Mouse (Mus musculus) midbrain, embryonic 11.5 days (tissue): ENCODE results near the gene Klhl40. TPM values are rescaled to one million over a fixed set of nuclear protein-coding genes. Genes with fewer than 3 reads are reported as not detected.

Source experiments
- ATAC-seq: fragments of 200-750 bp; cut with Nextera tagmentation; 2 replicates; pipeline ENCODE4 v1.8.0; 2017; ENCODE audit warnings: moderate TSS enrichment, moderate library complexity; ENCODE audit not compliant: low FRiP score
- DNase-seq: peaks from one replicate; pipeline ENCODE4 v3.0.0; 2015; ENCODE audit warnings: low spot score; ENCODE audit errors: missing footprints
- H3K27ac ChIP-seq: fragments of 300-500 bp; sonication (generic); 2 replicates; pipeline ENCODE4 v1.5.1; 2014; ENCODE audit warnings: low read depth, low read length
- H3K27me3 ChIP-seq: fragments of 300-500 bp; sonication (generic); 2 replicates; pipeline ENCODE4 v1.6.1; 2014; ENCODE audit warnings: mild to moderate bottlenecking, low read length, moderate library complexity, mixed read lengths; ENCODE audit not compliant: control insufficient read depth, insufficient read depth
- H3K36me3 ChIP-seq: fragments of 300-500 bp; sonication (generic); 2 replicates; pipeline ENCODE4 v1.6.1; 2014; ENCODE audit warnings: mild to moderate bottlenecking, low read length, moderate library complexity, mixed read lengths; ENCODE audit not compliant: control insufficient read depth, insufficient read depth
- H3K4me1 ChIP-seq: fragments of 300-500 bp; sonication (generic); 2 replicates; pipeline ENCODE4 v1.6.1; 2014; ENCODE audit warnings: low read length; ENCODE audit not compliant: control insufficient read depth, insufficient read depth
- H3K4me2 ChIP-seq: fragments of 300-500 bp; sonication (generic); 2 replicates; pipeline ENCODE4 v1.6.1; 2014; ENCODE audit warnings: mild to moderate bottlenecking, moderate library complexity
- H3K4me3 ChIP-seq: fragments of 300-500 bp; sonication (generic); 2 replicates; pipeline ENCODE4 v1.5.1; 2014; ENCODE audit warnings: low read depth, low read length
- H3K9ac ChIP-seq: fragments of 300-500 bp; sonication (generic); 2 replicates; pipeline ENCODE4 v1.6.1; 2014; ENCODE audit warnings: low read length
- H3K9me3 ChIP-seq: fragments of 300-500 bp; sonication (generic); 2 replicates; pipeline ENCODE4 v1.6.1; 2016; ENCODE audit warnings: low read length; ENCODE audit not compliant: control insufficient read depth
- WGBS: fragments of 180-500 bp; shearing (Covaris S2); extraction: QIAGEN DNeasy Blood & Tissue Kit; methylation state at CpG from one replicate; pipeline ENCODE4 v1.1.7; 2014; 5-methylcytosine and 5-hydroxymethylcytosine counted together
- polyA plus RNA-seq: library from polyadenylated mRNA; unstranded; fragments of >200 nt; fragmentation: Nextera tagmentation; extraction: Ambion mirVana; gene quantifications from 2 replicates; pipeline ENCODE4 v1.2.1, GENCODE M21; 2014

The Klhl40 gene
- polyA plus RNA-seq, 1 experiment from 2014 or later: 0.16 TPM

- H3K4me3 ChIP-seq: no peak overlapping the region
- no peaks in the 10 kb centered on the region for H3K27me3 ChIP-seq
- no peak overlapping the region for H3K9ac ChIP-seq
- H3K9me3 ChIP-seq: no peaks in the 10 kb centered on the region
- H3K36me3 ChIP-seq: no peaks in the 10 kb centered on the region
- DNase-seq (peak; percentile 85), ATAC-seq (0 out of 2 replicates have a peak, but pooled peaks have one; percentile 30)
- no peaks in the 10 kb centered on the region for H3K4me1 ChIP-seq
- H3K27ac ChIP-seq: no peak overlapping the region
- no peak overlapping the region for H3K4me2 ChIP-seq
- 83% methylated on average over 6 of the region's 6 CpGs for WGBS
Observed at GRCm38 (mm10) chr9:121830243-121830955, 53.0 kb downstream of the Klhl40 start.

- peak; percentile 98 for DNase-seq
- ATAC-seq: peak; percentile 30; the same call in 1 of the 2 replicates
- H3K27me3 ChIP-seq: no peaks in the 10 kb centered on the region
- 25% methylated on average over 6 of the region's 6 CpGs for WGBS
- H3K9ac ChIP-seq: no peak overlapping the region
- no peaks in the 10 kb centered on the region for H3K36me3 ChIP-seq
- no peaks in the 10 kb centered on the region for H3K9me3 ChIP-seq
- no peak overlapping the region for H3K4me2 ChIP-seq
- no peak overlapping the region for H3K4me3 ChIP-seq
- H3K27ac ChIP-seq: no peak overlapping the region
- no peaks in the 10 kb centered on the region for H3K4me1 ChIP-seq
Observed at GRCm38 (mm10) chr9:121830956-121831293, 53.5 kb downstream of the Klhl40 start.

Other genes starting within 250 kb of the Klhl40 start
- gene Lyzl4, start 135.5 kb upstream of the Klhl40 start, polyA plus RNA-seq: 0.22 TPM in 1 of 2 replicates, not detected in the other
- gene Vipr1, start 134.9 kb upstream of the Klhl40 start, polyA plus RNA-seq: 0.41 and 0.44 TPM in 2 replicates
- 16.9 and 18.2 TPM in 2 replicates for gene Sec22c, start 72.1 kb upstream of the Klhl40 start, polyA plus RNA-seq
- gene Ss18l2, start 67.3 kb upstream of the Klhl40 start, polyA plus RNA-seq: 100 and 106 TPM in 2 replicates
- gene Nktr, start 58.4 kb upstream of the Klhl40 start, polyA plus RNA-seq: 61.6 and 70.4 TPM in 2 replicates
- gene Zfp651, start 18.3 kb upstream of the Klhl40 start, polyA plus RNA-seq: 5.0 and 5.9 TPM in 2 replicates
- gene Hhatl, start 14.9 kb downstream of the Klhl40 start, polyA plus RNA-seq: not detected in 2 replicates
- 1.5 and 2.0 TPM in 2 replicates for gene Ccdc13, start 61.9 kb downstream of the Klhl40 start, polyA plus RNA-seq
- 159 and 170 TPM in 2 replicates for gene Higd1a, start 80.8 kb downstream of the Klhl40 start, polyA plus RNA-seq
- 1.6 and 1.7 TPM in 2 replicates for gene Ackr2, start 120.7 kb downstream of the Klhl40 start, polyA plus RNA-seq
- not detected in 2 replicates for gene Cyp8b1, start 138.7 kb downstream of the Klhl40 start, polyA plus RNA-seq
- 0.23 and 0.52 TPM in 2 replicates for gene Fam198a, start 173.4 kb downstream of the Klhl40 start, polyA plus RNA-seq
- gene Pomgnt2, start 219.5 kb downstream of the Klhl40 start, polyA plus RNA-seq: 8.9 and 9.7 TPM in 2 replicates